Mouse (Mus musculus): ENCODE data around the gene Gc. TPM values are rescaled to one million over a fixed set of nuclear protein-coding genes. Genes with fewer than 3 reads are reported as not detected.

The Gc gene
- polyA plus RNA-seq, 1 experiment from 2014 or later, result 970 TPM

GRCm38 (mm10) chr5:89390405-89390804 is 67.3 kb downstream of the Gc start:
- Histone ChIP-seq H3K9ac (ENCODE audit: low read depth, low read length) (no peak overlapping the region), H3K9me3 (replicated peaks; ENCODE audit: control insufficient read depth, low read length) (peaks cover 4% of the 10 kb centered on the region; the same call in 1 of the 2 replicates), H3K27ac (ENCODE audit: low read length) (no peak overlapping the region), H3K4me2 (ENCODE audit: low read depth, low read length) (no peak overlapping the region), H3K4me3 (ENCODE audit: low read depth, low read length) (no peak overlapping the region), H3K4me1 (ENCODE audit: control insufficient read depth, low read depth, low read length) (no peaks in the 10 kb centered on the region), H3K36me3 (ENCODE audit: control insufficient read depth, insufficient read depth) (no peaks in the 10 kb centered on the region), H3K27me3 (ENCODE audit: control insufficient read depth, insufficient read depth, low read depth, low read length) (no peaks in the 10 kb centered on the region)
- no peak for ATAC-seq (ENCODE audit: low read depth)
- WGBS (ENCODE audit: insufficient replicate concordance), result 55% methylated on average over 1 of the region's 1 CpGs

- no peak overlapping the region for H3K27ac ChIP-seq (ENCODE audit: low read length)
- no peaks in the 10 kb centered on the region for H3K36me3 ChIP-seq (ENCODE audit: control insufficient read depth, insufficient read depth)
- H3K4me1 ChIP-seq (ENCODE audit: control insufficient read depth, low read depth, low read length), result no peaks in the 10 kb centered on the region
- no peak overlapping the region for H3K4me3 ChIP-seq (ENCODE audit: low read depth, low read length)
- no peak overlapping the region for H3K4me2 ChIP-seq (ENCODE audit: low read depth, low read length)
- no peaks in the 10 kb centered on the region for H3K27me3 ChIP-seq (ENCODE audit: control insufficient read depth, insufficient read depth, low read depth, low read length)
- H3K9me3 ChIP-seq (replicated peaks; ENCODE audit: control insufficient read depth, low read length), result no peaks in the 10 kb centered on the region
- no peak overlapping the region for H3K9ac ChIP-seq (ENCODE audit: low read depth, low read length)
- 27% methylated on average over 5 of the region's 5 CpGs for WGBS (ENCODE audit: insufficient replicate concordance)
- no peak for ATAC-seq (ENCODE audit: low read depth)
These were observed 73.5 kb downstream of the Gc start for GRCm38 (mm10) chr5:89384204-89384603.

- Histone ChIP-seq H3K9ac (ENCODE audit: low read depth, low read length) (no peak overlapping the region), H3K27ac (ENCODE audit: low read length) (no peak overlapping the region)
- 57% methylated on average over 4 of the region's 4 CpGs for WGBS (ENCODE audit: insufficient replicate concordance)
These were observed 76.4 kb downstream of the Gc start for GRCm38 (mm10) chr5:89381340-89381739.

GRCm38 (mm10) chr5:89370140-89370539 is 87.6 kb downstream of the Gc start:
- Histone ChIP-seq H3K9ac (ENCODE audit: low read depth, low read length) (no peak overlapping the region), H3K4me1 (ENCODE audit: control insufficient read depth, low read depth, low read length) (no peaks in the 10 kb centered on the region), H3K9me3 (replicated peaks; ENCODE audit: control insufficient read depth, low read length) (no peaks in the 10 kb centered on the region), H3K27ac (ENCODE audit: low read length) (no peak overlapping the region), H3K27me3 (ENCODE audit: control insufficient read depth, insufficient read depth, low read depth, low read length) (no peaks in the 10 kb centered on the region), H3K4me2 (ENCODE audit: low read depth, low read length) (no peak overlapping the region), H3K4me3 (ENCODE audit: low read depth, low read length) (no peak overlapping the region), H3K36me3 (ENCODE audit: control insufficient read depth, insufficient read depth) (no peaks in the 10 kb centered on the region)
- ATAC-seq (ENCODE audit: low read depth), result no peak
- WGBS (ENCODE audit: insufficient replicate concordance), result 24% methylated on average over 1 of the region's 1 CpGs

More at GRCm38 (mm10) chr5:89381340-89381739, 76.4 kb downstream of the Gc start:
- Histone ChIP-seq H3K27me3 (ENCODE audit: control insufficient read depth, insufficient read depth, low read depth, low read length) (no peaks in the 10 kb centered on the region), H3K4me2 (ENCODE audit: low read depth, low read length) (no peak overlapping the region), H3K36me3 (ENCODE audit: control insufficient read depth, insufficient read depth) (no peaks in the 10 kb centered on the region), H3K9me3 (replicated peaks; ENCODE audit: control insufficient read depth, low read length) (no peaks in the 10 kb centered on the region), H3K4me3 (ENCODE audit: low read depth, low read length) (no peak overlapping the region), H3K4me1 (ENCODE audit: control insufficient read depth, low read depth, low read length) (no peaks in the 10 kb centered on the region)
- no peak for ATAC-seq (ENCODE audit: low read depth)

GRCm38 (mm10) chr5:89368045-89368743 is 89.5 kb downstream of the Gc start:
- no peak for ATAC-seq (ENCODE audit: low read depth)
- no peaks in the 10 kb centered on the region for H3K4me1 ChIP-seq (ENCODE audit: control insufficient read depth, low read depth, low read length)
- 43% methylated on average over 4 of the region's 4 CpGs for WGBS (ENCODE audit: insufficient replicate concordance)

More at GRCm38 (mm10) chr5:89368045-89368743, 89.5 kb downstream of the Gc start:
- Histone ChIP-seq H3K9ac (ENCODE audit: low read depth, low read length) (no peak overlapping the region), H3K4me2 (ENCODE audit: low read depth, low read length) (no peak overlapping the region), H3K36me3 (ENCODE audit: control insufficient read depth, insufficient read depth) (no peaks in the 10 kb centered on the region), H3K27me3 (ENCODE audit: control insufficient read depth, insufficient read depth, low read depth, low read length) (no peaks in the 10 kb centered on the region), H3K9me3 (replicated peaks; ENCODE audit: control insufficient read depth, low read length) (no peaks in the 10 kb centered on the region), H3K4me3 (ENCODE audit: low read depth, low read length) (no peak overlapping the region), H3K27ac (ENCODE audit: low read length) (no peak overlapping the region)

Other genes starting within 250 kb of the Gc start
- gene Npffr2, start 69.5 kb upstream of the Gc start, polyA plus RNA-seq (2015; fragmentation: Nextera tagmentation; extraction: Ambion mirVana), result not detected in 2 replicates